Mouse (Mus musculus): ENCODE data around the gene Dkk1. TPM values are rescaled to one million over a fixed set of nuclear protein-coding genes. Genes with fewer than 3 reads are reported as not detected.

Dkk1 gene
- polyA plus RNA-seq, 1 experiment from 2014 or later, result 3.6 TPM

GRCm38 (mm10) chr19:30516771-30517170, 32.7 kb downstream of the Dkk1 start:
- no peaks in the 10 kb centered on the region for H3K36me3 ChIP-seq
- H3K9ac ChIP-seq, result no peak overlapping the region
- no peak overlapping the region for H3K4me2 ChIP-seq
- H3K27ac ChIP-seq, result no peak overlapping the region
- H3K27me3 ChIP-seq (replicated peaks), result no peaks in the 10 kb centered on the region
- H3K9me3 ChIP-seq (replicated peaks), result no peaks in the 10 kb centered on the region
- H3K4me1 ChIP-seq, result no peaks in the 10 kb centered on the region
- H3K4me3 ChIP-seq, result no peak overlapping the region
- no peak for ATAC-seq
- WGBS (ENCODE audit: insufficient replicate concordance), result 52% methylated on average over 6 of the region's 6 CpGs

- no peak overlapping the region for H3K4me3 ChIP-seq
- H3K9ac ChIP-seq, result no peak overlapping the region
- H3K36me3 ChIP-seq, result no peaks in the 10 kb centered on the region
- H3K4me2 ChIP-seq, result no peak overlapping the region
- ATAC-seq, result no peak
- WGBS (ENCODE audit: insufficient replicate concordance), result 64% methylated on average over 4 of the region's 4 CpGs
- no peaks in the 10 kb centered on the region for H3K9me3 ChIP-seq (replicated peaks)
- no peak overlapping the region for H3K27ac ChIP-seq
- H3K4me1 ChIP-seq, result no peaks in the 10 kb centered on the region
- no peaks in the 10 kb centered on the region for H3K27me3 ChIP-seq (replicated peaks)
These were observed 39.0 kb downstream of the Dkk1 start for GRCm38 (mm10) chr19:30510481-30510880.

GRCm38 (mm10) chr19:30505497-30505896, 44.0 kb downstream of the Dkk1 start:
- no peak for ATAC-seq
- no peaks in the 10 kb centered on the region for H3K4me1 ChIP-seq
- no peak overlapping the region for H3K4me3 ChIP-seq
- no peaks in the 10 kb centered on the region for H3K27me3 ChIP-seq (replicated peaks)
- H3K9me3 ChIP-seq (replicated peaks), result no peaks in the 10 kb centered on the region
- H3K9ac ChIP-seq, result no peak overlapping the region
- 31% methylated on average over 5 of the region's 5 CpGs for WGBS (ENCODE audit: insufficient replicate concordance)
- H3K36me3 ChIP-seq, result no peaks in the 10 kb centered on the region
- H3K27ac ChIP-seq, result no peak overlapping the region
- H3K4me2 ChIP-seq, result no peak overlapping the region

Data from liver, embryonic 12.5 days (tissue).